Mouse (Mus musculus) hindbrain, embryonic 14.5 days (tissue): ENCODE measurements around the gene Nol8. TPM values are rescaled to one million over a fixed set of nuclear protein-coding genes. Genes with fewer than 3 reads are reported as not detected.
A peak's percentile ranks its signal among the peaks of the same experiment; 100 is the strongest.

ENCODE experiments used
- ATAC-seq: fragments of 200-750 bp; cut with Nextera tagmentation; 2 replicates; pipeline ENCODE4 v1.8.0; 2017; ENCODE audit warnings: moderate number of reproducible peaks, mild to moderate bottlenecking, moderate TSS enrichment, moderate library complexity; ENCODE audit not compliant: low FRiP score
- DNase-seq: peaks from one replicate; pipeline ENCODE4 v3.0.0-alpha.2; 2015; ENCODE audit warnings: low spot score
- H3K27ac ChIP-seq: fragments of 300-500 bp; sonication (generic); 2 replicates; pipeline ENCODE4 v1.5.1; 2014; ENCODE audit warnings: mild to moderate bottlenecking, moderate library complexity
- H3K27me3 ChIP-seq: fragments of 300-500 bp; sonication (generic); 2 replicates; pipeline ENCODE4 v1.6.1; 2014; ENCODE audit warnings: mild to moderate bottlenecking, low read length, mixed read lengths; ENCODE audit not compliant: control insufficient read depth, insufficient read depth
- H3K36me3 ChIP-seq: fragments of 300-500 bp; sonication (generic); replicated peaks from 2 replicates; pipeline ENCODE4 v1.6.1; 2014; ENCODE audit not compliant: control insufficient read depth, insufficient read depth
- H3K4me1 ChIP-seq: fragments of 300-500 bp; sonication (generic); replicated peaks from 2 replicates; pipeline ENCODE4 v1.6.1; 2014; ENCODE audit warnings: antibody characterized with exemption, low read length, mixed read lengths; ENCODE audit not compliant: control insufficient read depth, insufficient read depth
- H3K4me2 ChIP-seq: fragments of 300-500 bp; sonication (generic); replicated peaks from 2 replicates; pipeline ENCODE4 v1.6.1; 2014; ENCODE audit warnings: mild to moderate bottlenecking, moderate library complexity
- H3K4me3 ChIP-seq: fragments of 300-500 bp; sonication (generic); replicated peaks from 2 replicates; pipeline ENCODE4 v1.5.1; 2014; ENCODE audit warnings: mild to moderate bottlenecking, low read length
- H3K9ac ChIP-seq: fragments of 300-500 bp; sonication (generic); 2 replicates; pipeline ENCODE4 v1.6.1; 2014
- H3K9me3 ChIP-seq: fragments of 300-500 bp; sonication (generic); 2 replicates; pipeline ENCODE4 v1.6.1; 2016; ENCODE audit warnings: low read length; ENCODE audit not compliant: control insufficient read depth
- whole genome bisulfite sequencing: fragments of 180-500 bp; shearing (Covaris S2); extraction: QIAGEN DNeasy Blood & Tissue Kit; methylation state at CpG from one replicate; pipeline ENCODE4 v1.1.7; 2014; 5-methylcytosine and 5-hydroxymethylcytosine counted together
- polyA plus RNA-seq: library from polyadenylated mRNA; unstranded; fragments of >200 nt; fragmentation: Nextera tagmentation; extraction: Ambion mirVana; gene quantifications from 2 replicates; pipeline ENCODE4 v1.2.1, GENCODE M21; 2014

Gene Nol8
- polyA plus RNA-seq = 13.7 and 15.3 TPM in 2 replicates

DNA sequence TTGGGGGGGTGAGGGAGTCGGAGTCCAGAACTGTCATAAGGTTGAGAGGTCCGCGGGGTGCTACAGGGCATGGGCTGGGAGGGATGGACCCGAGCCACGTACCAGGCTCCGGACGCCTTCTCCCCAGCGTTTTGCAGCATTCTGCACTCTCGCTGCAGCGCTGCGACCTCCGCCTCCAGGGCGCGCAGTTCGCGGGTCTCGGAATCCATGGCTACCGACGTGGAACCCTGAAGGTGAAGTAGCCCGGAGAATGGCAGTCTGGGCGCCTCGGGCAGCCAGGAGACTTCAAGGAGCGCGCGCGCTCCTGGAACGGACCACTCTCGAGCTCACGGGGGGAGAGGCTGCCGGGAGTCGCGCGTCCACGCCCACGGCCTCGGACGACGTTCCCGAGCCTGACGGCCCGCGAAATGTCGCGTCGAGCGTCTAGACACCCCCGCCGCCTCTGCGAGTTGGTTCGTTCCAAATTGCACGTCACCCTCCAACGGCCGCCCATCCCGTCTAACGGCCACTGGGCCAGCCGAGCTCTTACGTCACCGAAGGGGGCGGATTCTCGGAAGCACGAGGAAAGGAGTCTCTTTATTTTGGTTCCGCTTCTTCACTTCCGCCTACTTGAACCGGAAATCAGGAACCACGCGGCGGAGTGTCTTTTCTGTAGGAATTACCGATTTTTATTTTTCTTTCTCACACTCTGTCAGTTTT, at the start of gene Nol8, which contains the start of gene Cenpp:
Gene Nol8 (plus strand): TSS at position 598 of the 699 bp plus-strand sequence.
Gene Cenpp (minus strand): TSS at position 305 of the 699 bp plus-strand sequence.
- Histone ChIP-seq H3K9me3 (no peaks in the 10 kb centered on the region), H3K36me3 (peaks cover 23% of the 10 kb centered on the region), H3K4me2 (peak within 1 kb of the TSS; percentile 69), H3K27ac (no peak within 1 kb of the TSS), H3K4me1 (peaks cover 12% of the 10 kb centered on the region), H3K27me3 (no peaks in the 10 kb centered on the region), H3K4me3 (peak within 1 kb of the TSS; percentile 61), H3K9ac (peak within 1 kb of the TSS; percentile 48)
- ATAC-seq = peak; percentile 100
- WGBS = under 1% methylated on average over 68 of the region's 68 CpGs
- peak; percentile 100 for DNase-seq

GRCm38 (mm10) chr13:49603603-49604002, 49.3 kb upstream of the Nol8 start:
- H3K4me1 ChIP-seq = no peaks in the 10 kb centered on the region
- H3K4me3 ChIP-seq = no peak overlapping the region
- no peak for DNase-seq
- no peak overlapping the region for H3K27ac ChIP-seq
- no peak overlapping the region for H3K4me2 ChIP-seq
- H3K36me3 ChIP-seq = no peaks in the 10 kb centered on the region
- H3K9me3 ChIP-seq = no peaks in the 10 kb centered on the region
- no peak for ATAC-seq
- H3K27me3 ChIP-seq = no peaks in the 10 kb centered on the region
- no peak overlapping the region for H3K9ac ChIP-seq

GRCm38 (mm10) chr13:49607714-49608113, 45.2 kb upstream of the Nol8 start, which contains the start of gene Ogn:
Gene Ogn, plus strand, starts transcription at chr13:49608046.
- no peaks in the 10 kb centered on the region for H3K9me3 ChIP-seq
- no peak within 1 kb of the TSS for H3K27ac ChIP-seq
- no peaks in the 10 kb centered on the region for H3K36me3 ChIP-seq
- no peak within 1 kb of the TSS for H3K4me3 ChIP-seq
- no peaks in the 10 kb centered on the region for H3K4me1 ChIP-seq
- DNase-seq (no peak), ATAC-seq (no peak)
- 81% methylated on average over 4 of the region's 4 CpGs for WGBS
- H3K27me3 ChIP-seq = no peaks in the 10 kb centered on the region
- no peak within 1 kb of the TSS for H3K4me2 ChIP-seq
- no peak within 1 kb of the TSS for H3K9ac ChIP-seq

DNA sequence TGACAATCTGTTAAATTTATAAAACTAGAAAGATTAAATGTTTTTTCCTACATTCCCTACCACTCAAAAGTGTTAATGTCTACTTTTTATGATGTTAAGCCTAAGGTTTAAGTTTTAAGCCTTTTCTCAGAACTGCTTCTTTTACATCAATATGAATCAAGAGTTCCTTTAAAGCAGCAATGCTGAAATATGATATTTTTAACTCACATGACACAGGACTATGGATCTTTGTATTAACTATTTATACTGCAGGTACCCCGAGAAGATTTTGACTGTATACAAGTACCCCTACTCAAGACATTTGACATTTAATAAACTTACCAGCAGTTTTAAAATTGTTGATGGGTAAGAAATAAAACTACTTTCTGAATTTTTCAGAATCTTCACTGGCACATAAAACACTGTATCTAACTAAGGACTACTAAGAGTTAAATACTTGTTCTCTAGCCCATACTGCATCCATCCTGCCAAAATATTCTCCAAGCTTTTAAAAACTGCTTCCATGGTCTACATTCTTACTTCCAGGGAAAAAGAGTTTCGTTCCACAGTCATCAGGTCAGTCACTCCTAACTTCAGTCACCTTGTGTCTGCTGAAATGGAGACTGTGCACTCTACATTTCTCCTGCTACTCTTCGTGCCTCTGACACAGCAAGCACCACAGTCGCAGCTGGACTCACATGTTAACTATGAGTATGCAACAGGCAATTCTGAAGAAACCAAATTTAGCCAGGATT, 44.1 kb upstream of the Nol8 start:
- Histone ChIP-seq H3K9ac (no peak overlapping the region), H3K9me3 (no peaks in the 10 kb centered on the region), H3K4me3 (no peak overlapping the region), H3K27me3 (no peaks in the 10 kb centered on the region), H3K27ac (no peak overlapping the region), H3K4me1 (no peaks in the 10 kb centered on the region), H3K36me3 (no peaks in the 10 kb centered on the region), H3K4me2 (no peak overlapping the region)
- WGBS = 85% methylated on average over 4 of the region's 4 CpGs
- ATAC-seq (no peak), DNase-seq (no peak)

- Histone ChIP-seq H3K4me2 (no peak overlapping the region), H3K9me3 (no peaks in the 10 kb centered on the region), H3K4me3 (no peak overlapping the region), H3K27ac (no peak overlapping the region), H3K27me3 (no peaks in the 10 kb centered on the region), H3K9ac (no peak overlapping the region), H3K36me3 (no peaks in the 10 kb centered on the region), H3K4me1 (no peaks in the 10 kb centered on the region)
- DNase-seq (no peak), ATAC-seq (no peak)
- 95% methylated on average over 3 of the region's 3 CpGs for WGBS
These were observed 35.9 kb upstream of the Nol8 start for GRCm38 (mm10) chr13:49617021-49617420.

GRCm38 (mm10) chr13:49618365-49618764, 34.5 kb upstream of the Nol8 start:
- Histone ChIP-seq H3K9ac (no peak overlapping the region), H3K27me3 (no peaks in the 10 kb centered on the region), H3K4me1 (no peaks in the 10 kb centered on the region), H3K4me2 (no peak overlapping the region), H3K36me3 (no peaks in the 10 kb centered on the region), H3K4me3 (no peak overlapping the region), H3K27ac (no peak overlapping the region), H3K9me3 (no peaks in the 10 kb centered on the region)
- ATAC-seq (no peak), DNase-seq (no peak)

- Histone ChIP-seq H3K4me1 (no peaks in the 10 kb centered on the region), H3K36me3 (no peaks in the 10 kb centered on the region), H3K9ac (no peak overlapping the region), H3K4me3 (no peak overlapping the region), H3K27ac (no peak overlapping the region), H3K4me2 (no peak overlapping the region), H3K27me3 (no peaks in the 10 kb centered on the region), H3K9me3 (no peaks in the 10 kb centered on the region)
- ATAC-seq (no peak), DNase-seq (no peak)
- 85% methylated on average over 1 of the region's 1 CpGs for WGBS
These were observed 29.7 kb upstream of the Nol8 start for GRCm38 (mm10) chr13:49623216-49623615.

- DNase-seq = no peak
- no peaks in the 10 kb centered on the region for H3K36me3 ChIP-seq
- H3K27me3 ChIP-seq = no peaks in the 10 kb centered on the region
- no peaks in the 10 kb centered on the region for H3K4me1 ChIP-seq
- no peak overlapping the region for H3K4me3 ChIP-seq
- no peaks in the 10 kb centered on the region for H3K9me3 ChIP-seq
- no peak overlapping the region for H3K27ac ChIP-seq
- H3K9ac ChIP-seq = no peak overlapping the region
- no peak overlapping the region for H3K4me2 ChIP-seq
- no peak for ATAC-seq
These were observed 24.7 kb upstream of the Nol8 start for GRCm38 (mm10) chr13:49628167-49628566.

DNA sequence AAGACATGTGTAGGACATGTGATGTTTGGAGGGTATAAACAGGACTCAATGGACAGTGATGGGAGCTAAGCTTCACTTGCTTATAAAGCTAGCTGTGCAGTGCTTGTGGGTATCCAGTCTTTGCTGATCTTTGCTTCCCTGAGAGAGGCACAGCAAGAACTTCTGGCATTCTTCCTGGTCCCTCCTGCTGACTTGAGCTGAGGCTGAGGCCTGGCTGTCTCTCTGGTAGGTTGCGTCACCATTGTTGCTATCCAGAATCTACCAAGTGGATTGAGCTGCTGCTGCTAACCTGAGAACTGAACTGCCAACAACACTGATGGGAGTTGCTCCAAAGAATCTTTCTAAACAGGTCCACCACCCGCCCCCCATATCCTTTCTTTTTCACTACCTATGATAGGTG, 23.8 kb upstream of the Nol8 start:
- no peak for ATAC-seq
- 87% methylated on average over 2 of the region's 2 CpGs for WGBS

More for the DNA sequence above, 23.8 kb upstream of the Nol8 start:
- Histone ChIP-seq H3K27ac (no peak overlapping the region), H3K4me3 (no peak overlapping the region), H3K9ac (no peak overlapping the region), H3K27me3 (no peaks in the 10 kb centered on the region), H3K4me1 (no peaks in the 10 kb centered on the region), H3K36me3 (no peaks in the 10 kb centered on the region), H3K4me2 (no peak overlapping the region), H3K9me3 (no peaks in the 10 kb centered on the region)
- DNase-seq = no peak
